Comparison of ENCODE assay signal across 18 mouse cellular contexts in genomic region chr1:89153203-89153602, GRCm38 (mm10).
"Had no signal": no experiment of that assay in that cellular context is flagged by ENCODE, and none has a peak within 500 bp of the region (broad histone marks: within the 10 kb centered on the region; RNA-seq: fewer than 3 reads in every experiment).

No protein-coding gene starts in this region.

- DNase-seq: layer of hippocampus, adult 9-11 months; liver; lung, adult 18-20 months; lung, postnatal 10 days; lung, postnatal 36 days; thymus, adult 18-20 months; thymus, postnatal 36 days had no signal

- ATAC-seq: intestine, embryonic 15.5 days; liver, embryonic 12.5 days; midbrain, embryonic 13.5 days; midbrain, embryonic 16.5 days had no signal

- H3K4me2 ChIP-seq: intestine, embryonic 15.5 days; limb, embryonic 13.5 days; liver, embryonic 12.5 days; liver, embryonic 15.5 days; lung, embryonic 15.5 days; midbrain, embryonic 13.5 days had no signal

- H3K4me1 ChIP-seq: intestine, embryonic 15.5 days; limb, embryonic 10.5 days; limb, embryonic 13.5 days; liver, embryonic 12.5 days; liver, embryonic 15.5 days; lung, embryonic 15.5 days; megakaryocyte, embryonic 14.5 days; midbrain, embryonic 13.5 days had no signal

- H3K36me3 ChIP-seq: liver, embryonic 15.5 days had no signal

- H3K27me3 ChIP-seq: intestine, embryonic 15.5 days; limb, embryonic 13.5 days; liver, embryonic 12.5 days; liver, embryonic 15.5 days; lung, embryonic 15.5 days; megakaryocyte, embryonic 14.5 days; midbrain, embryonic 13.5 days had no signal

- H3K9ac ChIP-seq: intestine, embryonic 15.5 days; limb, embryonic 13.5 days; liver, embryonic 12.5 days; liver, embryonic 15.5 days; lung, embryonic 15.5 days; midbrain, embryonic 13.5 days had no signal

- H3K4me3 ChIP-seq: intestine, embryonic 15.5 days; layer of hippocampus, adult 2 months; limb, embryonic 10.5 days; limb, embryonic 13.5 days; liver, embryonic 12.5 days; liver, embryonic 15.5 days; lung, embryonic 15.5 days; megakaryocyte, embryonic 14.5 days; midbrain, embryonic 10.5 days; midbrain, embryonic 13.5 days had no signal

- H3K27ac ChIP-seq: intestine, embryonic 15.5 days; layer of hippocampus, adult 2 months; limb, embryonic 10.5 days; limb, embryonic 13.5 days; liver, embryonic 12.5 days; liver, embryonic 15.5 days; lung, embryonic 15.5 days; midbrain, embryonic 10.5 days; midbrain, embryonic 13.5 days had no signal

- H3K9me3 ChIP-seq: intestine, embryonic 15.5 days; limb, embryonic 10.5 days; limb, embryonic 13.5 days; liver, embryonic 12.5 days; liver, embryonic 15.5 days; lung, embryonic 15.5 days; megakaryocyte, embryonic 14.5 days; midbrain, embryonic 10.5 days; midbrain, embryonic 13.5 days had no signal
